Mouse (Mus musculus): Measurements from ENCODE around the gene Olfr1145. TPM values are rescaled to one million over a fixed set of nuclear protein-coding genes. Genes with fewer than 3 reads are reported as not detected.

The Olfr1145 gene
- polyA plus RNA-seq (2015; fragmentation: Nextera tagmentation; extraction: Ambion mirVana) = not detected in 2 replicates

- no peak within 1 kb of the TSS for H3K4me3 ChIP-seq
- no peak within 1 kb of the TSS for H3K4me2 ChIP-seq
- no peak within 1 kb of the TSS for H3K27ac ChIP-seq
- H3K4me1 ChIP-seq = no peaks in the 10 kb centered on the region
- H3K36me3 ChIP-seq = no peaks in the 10 kb centered on the region
- H3K27me3 ChIP-seq = no peaks in the 10 kb centered on the region
- H3K9me3 ChIP-seq = no peaks in the 10 kb centered on the region
- ATAC-seq (ENCODE audit: insufficient number of reproducible peaks, insufficient read depth, low FRiP score, low TSS enrichment, low read depth) = no peak
- no peak within 1 kb of the TSS for H3K9ac ChIP-seq
- WGBS = 75% methylated on average over 1 of the region's 1 CpGs
These were observed at the start of gene Olfr1145 for GRCm38 (mm10) chr2:87809522-87809921. Olfr1145 (plus strand) TSS chr2:87809822.

- no peaks in the 10 kb centered on the region for H3K9me3 ChIP-seq
- H3K4me3 ChIP-seq = no peak overlapping the region
- 48% methylated on average over 1 of the region's 1 CpGs for WGBS
- ATAC-seq (ENCODE audit: insufficient number of reproducible peaks, insufficient read depth, low FRiP score, low TSS enrichment, low read depth) = no peak
- H3K27ac ChIP-seq = no peak overlapping the region
- H3K9ac ChIP-seq = no peak overlapping the region
- no peak overlapping the region for H3K4me2 ChIP-seq
- no peaks in the 10 kb centered on the region for H3K27me3 ChIP-seq
- H3K4me1 ChIP-seq = no peaks in the 10 kb centered on the region
- no peaks in the 10 kb centered on the region for H3K36me3 ChIP-seq
These were observed 33.5 kb upstream of the Olfr1145 start for GRCm38 (mm10) chr2:87776143-87776542.

- H3K4me1 ChIP-seq = no peaks in the 10 kb centered on the region
- no peak within 1 kb of the TSS for H3K4me3 ChIP-seq
- WGBS = 79% methylated on average over 4 of the region's 4 CpGs
- no peak for ATAC-seq (ENCODE audit: insufficient number of reproducible peaks, insufficient read depth, low FRiP score, low TSS enrichment, low read depth)
- no peaks in the 10 kb centered on the region for H3K36me3 ChIP-seq
- H3K9me3 ChIP-seq = no peaks in the 10 kb centered on the region
- no peak within 1 kb of the TSS for H3K4me2 ChIP-seq
- H3K27me3 ChIP-seq = no peaks in the 10 kb centered on the region
- H3K9ac ChIP-seq = no peak within 1 kb of the TSS
- H3K27ac ChIP-seq = no peak within 1 kb of the TSS
These were observed 30.4 kb upstream of the Olfr1145 start, which contains the start of gene Olfr152 for GRCm38 (mm10) chr2:87779183-87779582. Olfr152 (plus strand) TSS chr2:87779483.

GRCm38 (mm10) chr2:87800292-87800691 lies 9.3 kb upstream of the Olfr1145 start, which contains the start of gene Olfr1143:
Olfr1143 (plus strand) TSS chr2:87800592.
- Histone ChIP-seq H3K36me3 (no peaks in the 10 kb centered on the region), H3K27ac (no peak within 1 kb of the TSS), H3K9me3 (no peaks in the 10 kb centered on the region), H3K4me2 (no peak within 1 kb of the TSS), H3K4me1 (no peaks in the 10 kb centered on the region), H3K4me3 (no peak within 1 kb of the TSS), H3K27me3 (no peaks in the 10 kb centered on the region), H3K9ac (no peak within 1 kb of the TSS)
- no peak for ATAC-seq (ENCODE audit: insufficient number of reproducible peaks, insufficient read depth, low FRiP score, low TSS enrichment, low read depth)

GRCm38 (mm10) chr2:87830233-87830632 lies 20.6 kb downstream of the Olfr1145 start, which contains the start of gene Olfr1148:
Olfr1148 (plus strand) TSS chr2:87830533.
- no peaks in the 10 kb centered on the region for H3K27me3 ChIP-seq
- no peaks in the 10 kb centered on the region for H3K4me1 ChIP-seq
- no peak within 1 kb of the TSS for H3K4me2 ChIP-seq
- no peaks in the 10 kb centered on the region for H3K9me3 ChIP-seq
- WGBS = 79% methylated on average over 1 of the region's 1 CpGs
- H3K4me3 ChIP-seq = no peak within 1 kb of the TSS
- H3K27ac ChIP-seq = no peak within 1 kb of the TSS
- ATAC-seq (ENCODE audit: insufficient number of reproducible peaks, insufficient read depth, low FRiP score, low TSS enrichment, low read depth) = no peak
- H3K36me3 ChIP-seq = no peaks in the 10 kb centered on the region
- H3K9ac ChIP-seq = no peak within 1 kb of the TSS

- 84% methylated on average over 1 of the region's 1 CpGs for WGBS
- Histone ChIP-seq H3K4me2 (no peak within 1 kb of the TSS), H3K9ac (no peak within 1 kb of the TSS), H3K27me3 (no peaks in the 10 kb centered on the region), H3K4me3 (no peak within 1 kb of the TSS), H3K4me1 (no peaks in the 10 kb centered on the region), H3K27ac (no peak within 1 kb of the TSS), H3K36me3 (no peaks in the 10 kb centered on the region), H3K9me3 (no peaks in the 10 kb centered on the region)
- no peak for ATAC-seq (ENCODE audit: insufficient number of reproducible peaks, insufficient read depth, low FRiP score, low TSS enrichment, low read depth)
These were observed 34.1 kb downstream of the Olfr1145 start, which contains the start of gene Olfr1150-ps1 for GRCm38 (mm10) chr2:87843693-87844092. Olfr1150-ps1 (plus strand) TSS chr2:87843993.

- H3K9ac ChIP-seq = no peak within 1 kb of the TSS
- H3K4me3 ChIP-seq = no peak within 1 kb of the TSS
- no peak within 1 kb of the TSS for H3K4me2 ChIP-seq
- H3K4me1 ChIP-seq = no peaks in the 10 kb centered on the region
- no peak within 1 kb of the TSS for H3K27ac ChIP-seq
- ATAC-seq (ENCODE audit: insufficient number of reproducible peaks, insufficient read depth, low FRiP score, low TSS enrichment, low read depth) = no peak
- H3K36me3 ChIP-seq = no peaks in the 10 kb centered on the region
- no peaks in the 10 kb centered on the region for H3K27me3 ChIP-seq
- no peaks in the 10 kb centered on the region for H3K9me3 ChIP-seq
- 81% methylated on average over 1 of the region's 1 CpGs for WGBS
These were observed 45.9 kb downstream of the Olfr1145 start, which contains the start of gene Olfr1151 for GRCm38 (mm10) chr2:87855562-87855961. Olfr1151 (plus strand) TSS chr2:87855862.

Other genes starting within 250 kb of the Olfr1145 start
- not detected in 2 replicates for gene Olfr1129, start 235.9 kb upstream of the Olfr1145 start, polyA plus RNA-seq (2015; fragmentation: Nextera tagmentation; extraction: Ambion mirVana)
- not detected in 2 replicates for gene Olfr1130, start 203.6 kb upstream of the Olfr1145 start, polyA plus RNA-seq (2015; fragmentation: Nextera tagmentation; extraction: Ambion mirVana)
- not detected in 2 replicates for gene Olfr1131, start 182.7 kb upstream of the Olfr1145 start, polyA plus RNA-seq (2015; fragmentation: Nextera tagmentation; extraction: Ambion mirVana)
- not detected in 2 replicates for gene Olfr1132, start 172.3 kb upstream of the Olfr1145 start, polyA plus RNA-seq (2015; fragmentation: Nextera tagmentation; extraction: Ambion mirVana)
- gene Olfr1133, start 162.4 kb upstream of the Olfr1145 start, polyA plus RNA-seq (2015; fragmentation: Nextera tagmentation; extraction: Ambion mirVana) = not detected in 2 replicates
- not detected in 2 replicates for gene Olfr1134, start 151.4 kb upstream of the Olfr1145 start, polyA plus RNA-seq (2015; fragmentation: Nextera tagmentation; extraction: Ambion mirVana)
- gene Olfr1135, start 136.2 kb upstream of the Olfr1145 start, polyA plus RNA-seq (2015; fragmentation: Nextera tagmentation; extraction: Ambion mirVana) = not detected in 2 replicates
- not detected in 2 replicates for gene Olfr1136, start 115.9 kb upstream of the Olfr1145 start, polyA plus RNA-seq (2015; fragmentation: Nextera tagmentation; extraction: Ambion mirVana)
- 0.29 TPM in 1 of 2 replicates, not detected in the other for gene Olfr1137, start 96.6 kb upstream of the Olfr1145 start, polyA plus RNA-seq (2015; fragmentation: Nextera tagmentation; extraction: Ambion mirVana)
- not detected in 2 replicates for gene Olfr1138, start 69.8 kb upstream of the Olfr1145 start, polyA plus RNA-seq (2015; fragmentation: Nextera tagmentation; extraction: Ambion mirVana)
- not detected in 2 replicates for gene Olfr1140, start 66.1 kb upstream of the Olfr1145 start, polyA plus RNA-seq (2015; fragmentation: Nextera tagmentation; extraction: Ambion mirVana)
- not detected in 2 replicates for gene Olfr1141, start 55.8 kb upstream of the Olfr1145 start, polyA plus RNA-seq (2015; fragmentation: Nextera tagmentation; extraction: Ambion mirVana)
- not detected in 2 replicates for gene Olfr152, start 30.3 kb upstream of the Olfr1145 start, polyA plus RNA-seq (2015; fragmentation: Nextera tagmentation; extraction: Ambion mirVana)
- not detected in 2 replicates for gene Olfr1143, start 9.2 kb upstream of the Olfr1145 start, polyA plus RNA-seq (2015; fragmentation: Nextera tagmentation; extraction: Ambion mirVana)
- gene Olfr1148, start 20.7 kb downstream of the Olfr1145 start, polyA plus RNA-seq (2015; fragmentation: Nextera tagmentation; extraction: Ambion mirVana) = not detected in 2 replicates
- gene Olfr1150-ps1, start 34.2 kb downstream of the Olfr1145 start, polyA plus RNA-seq (2015; fragmentation: Nextera tagmentation; extraction: Ambion mirVana) = not detected in 2 replicates
- gene Olfr1151, start 46.0 kb downstream of the Olfr1145 start, polyA plus RNA-seq (2015; fragmentation: Nextera tagmentation; extraction: Ambion mirVana) = not detected in 2 replicates
- not detected in 2 replicates for gene Olfr1152, start 56.7 kb downstream of the Olfr1145 start, polyA plus RNA-seq (2015; fragmentation: Nextera tagmentation; extraction: Ambion mirVana)
- not detected in 2 replicates for gene Olfr1153, start 85.1 kb downstream of the Olfr1145 start, polyA plus RNA-seq (2015; fragmentation: Nextera tagmentation; extraction: Ambion mirVana)
- gene Olfr1154, start 95.3 kb downstream of the Olfr1145 start, polyA plus RNA-seq (2015; fragmentation: Nextera tagmentation; extraction: Ambion mirVana) = not detected in 2 replicates
- gene Olfr1155, start 135.3 kb downstream of the Olfr1145 start, polyA plus RNA-seq (2015; fragmentation: Nextera tagmentation; extraction: Ambion mirVana) = not detected in 2 replicates
- gene Olfr1156, start 143.3 kb downstream of the Olfr1145 start, polyA plus RNA-seq (2015; fragmentation: Nextera tagmentation; extraction: Ambion mirVana) = not detected in 2 replicates
- gene Olfr1157, start 158.5 kb downstream of the Olfr1145 start, polyA plus RNA-seq (2015; fragmentation: Nextera tagmentation; extraction: Ambion mirVana) = not detected in 2 replicates
- gene Olfr74, start 164.8 kb downstream of the Olfr1145 start, polyA plus RNA-seq (2015; fragmentation: Nextera tagmentation; extraction: Ambion mirVana) = not detected in 2 replicates
- gene Olfr1158, start 180.3 kb downstream of the Olfr1145 start, polyA plus RNA-seq (2015; fragmentation: Nextera tagmentation; extraction: Ambion mirVana) = not detected in 2 replicates
- not detected in 2 replicates for gene Olfr1160, start 198.4 kb downstream of the Olfr1145 start, polyA plus RNA-seq (2015; fragmentation: Nextera tagmentation; extraction: Ambion mirVana)
- not detected in 2 replicates for gene Olfr1161, start 213.0 kb downstream of the Olfr1145 start, polyA plus RNA-seq (2015; fragmentation: Nextera tagmentation; extraction: Ambion mirVana)
- gene Olfr73, start 227.9 kb downstream of the Olfr1145 start, polyA plus RNA-seq (2015; fragmentation: Nextera tagmentation; extraction: Ambion mirVana) = not detected in 2 replicates
- gene Olfr1162, start 241.3 kb downstream of the Olfr1145 start, polyA plus RNA-seq (2015; fragmentation: Nextera tagmentation; extraction: Ambion mirVana) = not detected in 2 replicates